Mouse (Mus musculus) right cerebral cortex, postnatal 36 days (tissue): Measurements from ENCODE around the gene Aco2.
A peak's percentile ranks its signal among the peaks of the same experiment; 100 is the strongest.

Experiments
- DNase-seq, 2 experiments: peaks; one replicate each; pipeline ENCODE4 v3.0.0; 2022; ENCODE audit warnings: low spot score in 2 of 2, mixed read lengths in 1 of 2

Gene Aco2

DNA sequence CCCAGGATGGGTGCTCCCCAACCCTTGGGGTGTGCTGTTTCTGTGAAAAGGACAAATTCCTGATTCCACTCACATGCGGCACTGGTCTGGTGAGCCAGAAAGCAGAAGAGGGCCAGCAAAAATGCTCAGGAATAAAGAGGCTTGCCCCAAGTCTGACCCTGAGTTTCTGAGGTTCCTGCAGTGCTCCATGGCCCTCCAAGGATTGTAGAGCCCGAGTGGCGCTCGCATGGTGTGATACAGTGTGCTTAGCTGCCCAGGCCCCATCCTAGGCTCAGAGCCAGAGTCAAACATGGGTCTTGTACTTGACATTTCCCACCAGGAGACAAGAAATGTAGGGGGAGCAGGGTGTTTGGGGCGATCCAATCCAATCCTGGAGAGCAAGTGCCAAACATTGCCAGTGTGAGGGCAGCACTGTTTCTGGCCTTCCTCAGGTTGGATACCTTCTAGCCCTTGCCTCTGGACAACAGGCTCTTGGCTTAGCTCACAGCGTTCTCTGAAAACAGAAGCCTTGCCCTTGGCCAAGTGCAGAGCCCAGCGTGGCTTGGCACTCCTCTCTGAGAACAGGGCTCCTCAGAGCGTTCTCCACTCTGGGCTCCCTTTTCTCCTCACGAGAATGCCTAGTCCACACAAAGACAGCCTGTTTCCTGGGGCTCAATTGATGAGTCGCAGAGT lies 48.6 kb downstream of the Aco2 start:
- DNase-seq = peak; percentile 43 to 50

DNA sequence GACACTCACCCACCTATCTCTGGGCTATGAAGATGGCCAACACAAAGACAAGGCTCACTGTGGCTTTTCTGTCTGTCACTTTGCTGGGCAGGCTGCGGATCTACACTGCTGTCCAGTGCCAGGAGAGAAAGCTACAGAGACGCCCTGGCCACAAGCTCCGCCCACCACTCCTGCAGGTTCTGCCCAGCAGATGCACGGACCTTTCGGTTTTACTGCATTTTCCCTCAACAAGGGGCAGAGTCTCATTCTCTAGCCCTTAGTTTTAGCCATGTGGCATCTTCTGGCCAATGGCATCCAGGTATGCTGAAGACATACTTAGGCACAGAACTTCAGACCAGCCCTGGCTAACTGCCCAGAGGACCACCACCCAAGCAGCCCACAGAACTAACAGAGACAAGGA lies 49.1 kb downstream of the Aco2 start:
- no peak for DNase-seq

DNA sequence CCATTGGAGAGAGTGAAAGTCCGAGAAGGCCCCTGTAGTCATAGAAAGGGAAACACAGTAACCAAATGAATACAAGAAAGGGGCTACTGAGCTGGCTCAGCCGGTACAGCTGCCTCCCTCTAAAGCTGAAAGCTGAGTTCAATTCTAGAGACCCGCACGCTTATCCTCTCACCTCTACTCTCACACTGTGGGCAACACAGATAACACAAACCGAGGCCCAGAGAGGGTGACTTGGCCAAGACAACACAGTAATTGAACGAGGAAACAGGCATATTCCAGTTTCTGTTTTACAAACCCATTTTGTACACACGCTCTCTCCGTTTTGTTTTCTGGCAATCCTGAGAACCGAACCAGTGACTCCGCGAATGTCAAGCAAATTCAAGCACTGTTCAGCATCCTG lies 52.8 kb downstream of the Aco2 start:
- DNase-seq = no peak

DNA sequence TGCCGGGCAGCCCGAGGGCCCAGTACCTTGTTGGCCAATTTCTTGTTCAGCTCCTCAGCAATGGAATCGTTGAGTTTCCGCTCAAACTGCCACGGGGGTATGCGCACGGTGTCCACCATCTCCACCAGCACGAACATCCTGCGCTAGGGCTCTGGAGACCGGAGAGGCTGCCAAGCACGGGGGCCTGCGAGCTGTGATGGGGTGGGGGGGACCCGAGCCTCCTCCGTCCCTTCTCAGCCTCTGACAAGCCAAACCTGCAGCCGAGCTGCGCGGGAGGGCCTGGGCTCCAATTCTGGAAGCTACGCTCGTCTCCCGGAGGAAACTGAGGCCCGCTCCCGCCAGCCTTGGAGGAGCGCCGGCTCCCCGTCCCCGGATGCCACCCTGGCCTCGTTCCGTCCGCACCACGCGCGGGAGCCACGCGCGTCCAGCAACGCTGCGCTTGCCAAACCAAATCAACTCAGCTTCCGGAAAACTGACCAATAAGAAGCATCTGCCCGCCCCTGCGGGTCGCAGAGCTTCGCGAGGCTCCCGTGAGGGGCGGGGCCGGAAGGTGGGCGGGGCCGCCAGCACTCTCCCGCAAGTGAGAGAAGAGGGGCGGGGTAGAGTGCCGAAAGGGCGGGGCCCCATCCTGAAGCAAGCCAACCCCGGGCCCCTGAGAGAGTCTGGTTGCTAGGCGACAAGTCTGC lies 53.8 kb downstream of the Aco2 start, which contains the start of gene Polr3h:
Gene Polr3h (minus strand): TSS at position 481 of the 686 bp plus-strand sequence.
- peak; percentile 92 to 96 for DNase-seq

DNA sequence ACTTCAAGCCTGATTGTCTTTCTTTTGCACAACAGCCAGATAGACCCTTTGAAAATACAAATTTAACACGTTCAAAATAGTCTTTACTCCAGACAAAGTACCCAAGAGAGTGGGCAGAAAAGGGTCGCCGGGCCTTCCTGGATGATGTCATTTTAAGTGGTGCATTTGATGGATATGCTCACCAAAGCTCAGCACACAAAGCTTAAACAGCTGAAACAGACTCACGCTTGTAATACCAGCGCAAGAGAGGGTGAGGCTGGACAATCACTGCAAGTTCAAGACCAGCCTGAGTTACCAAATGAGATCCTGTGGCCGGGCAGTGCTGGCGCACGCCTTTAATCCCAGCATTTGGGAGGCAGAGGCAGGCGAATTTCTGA lies 54.3 kb downstream of the Aco2 start:
- no peak for DNase-seq

DNA sequence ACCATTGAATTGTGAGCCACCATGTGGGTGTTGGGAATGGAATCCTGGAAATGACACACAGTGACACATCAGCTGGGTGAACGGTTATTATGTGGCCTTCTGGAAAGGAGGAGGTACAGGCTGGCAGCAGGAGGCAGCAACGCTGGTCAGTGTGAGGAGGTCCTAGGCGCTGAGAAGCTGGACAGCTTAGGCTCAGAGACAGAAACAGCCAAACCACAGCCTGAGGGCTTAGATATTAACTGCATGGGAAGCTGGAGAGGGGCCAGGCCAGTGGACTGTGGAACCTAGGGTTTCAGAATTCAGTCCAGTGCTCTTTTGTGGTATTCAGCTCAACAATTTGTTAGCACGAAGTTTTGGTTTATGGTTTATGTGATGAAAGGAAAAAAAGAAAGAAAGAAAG lies 55.6 kb downstream of the Aco2 start:
- no peak for DNase-seq

DNA sequence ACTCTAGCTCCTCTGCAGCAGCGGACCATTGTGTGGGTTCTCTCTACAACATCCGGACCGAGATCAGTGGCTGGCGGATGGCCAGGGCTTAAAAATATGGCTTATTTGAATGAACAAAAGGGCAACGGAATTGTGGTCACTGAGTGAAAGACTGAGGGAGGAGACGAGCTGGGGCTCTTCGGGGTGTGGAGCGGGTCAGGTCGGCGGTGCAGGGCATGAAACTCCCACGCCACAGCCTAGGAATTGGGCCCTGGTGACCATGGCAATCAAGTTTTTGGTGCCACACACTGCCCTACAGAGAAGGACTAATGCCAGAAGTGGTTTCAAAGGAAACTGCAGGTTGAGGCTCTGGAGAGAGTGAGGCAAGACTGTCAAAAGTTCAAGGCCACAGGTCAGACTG lies 56.2 kb downstream of the Aco2 start:
- no peak for DNase-seq

DNA sequence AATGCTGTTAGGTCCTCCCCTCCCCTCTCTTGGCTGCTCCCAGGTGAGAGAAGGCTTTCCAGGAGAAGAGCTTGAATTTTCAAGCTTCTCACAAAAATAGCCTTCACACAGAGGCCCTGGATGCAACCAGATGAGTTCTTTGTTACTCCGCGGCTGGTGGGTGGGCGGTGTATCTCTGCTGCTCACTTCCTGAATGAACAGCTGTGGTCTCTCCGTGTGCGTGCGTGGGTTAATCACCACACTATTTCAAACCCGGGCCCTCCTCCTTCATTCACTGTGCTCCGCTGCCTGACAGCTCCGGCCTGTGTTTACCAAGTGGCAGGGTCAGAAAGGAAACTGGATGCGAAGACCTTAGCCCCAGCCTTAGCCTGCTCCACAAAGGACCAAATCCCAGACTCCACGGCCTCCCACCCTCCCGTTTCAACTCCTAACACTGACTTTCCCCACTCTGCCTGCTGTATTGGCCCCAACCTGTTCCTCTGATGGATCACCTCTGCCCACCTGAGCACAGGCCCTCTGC lies 60.9 kb downstream of the Aco2 start:
- peak; percentile 77 to 86 for DNase-seq

DNA sequence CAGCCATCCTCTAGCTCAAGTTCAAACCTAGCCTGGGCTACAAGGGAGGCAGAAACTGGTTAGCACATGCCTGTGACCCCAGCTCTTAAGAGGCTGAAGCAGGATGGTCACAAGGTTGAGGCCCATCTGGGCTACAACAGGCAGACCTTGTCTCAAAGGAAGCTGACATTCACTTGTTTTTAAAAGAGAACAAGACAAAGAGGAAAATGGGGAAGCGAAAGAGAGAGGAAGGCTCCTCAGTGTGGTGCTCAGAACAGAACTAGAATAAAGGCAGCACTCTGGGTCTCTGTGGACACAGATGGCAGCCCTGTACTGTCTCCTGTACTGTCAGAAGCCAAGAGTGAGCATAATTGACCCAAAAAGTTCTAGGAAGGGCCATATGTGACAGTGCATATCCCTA lies 61.9 kb downstream of the Aco2 start:
- no peak for DNase-seq

DNA sequence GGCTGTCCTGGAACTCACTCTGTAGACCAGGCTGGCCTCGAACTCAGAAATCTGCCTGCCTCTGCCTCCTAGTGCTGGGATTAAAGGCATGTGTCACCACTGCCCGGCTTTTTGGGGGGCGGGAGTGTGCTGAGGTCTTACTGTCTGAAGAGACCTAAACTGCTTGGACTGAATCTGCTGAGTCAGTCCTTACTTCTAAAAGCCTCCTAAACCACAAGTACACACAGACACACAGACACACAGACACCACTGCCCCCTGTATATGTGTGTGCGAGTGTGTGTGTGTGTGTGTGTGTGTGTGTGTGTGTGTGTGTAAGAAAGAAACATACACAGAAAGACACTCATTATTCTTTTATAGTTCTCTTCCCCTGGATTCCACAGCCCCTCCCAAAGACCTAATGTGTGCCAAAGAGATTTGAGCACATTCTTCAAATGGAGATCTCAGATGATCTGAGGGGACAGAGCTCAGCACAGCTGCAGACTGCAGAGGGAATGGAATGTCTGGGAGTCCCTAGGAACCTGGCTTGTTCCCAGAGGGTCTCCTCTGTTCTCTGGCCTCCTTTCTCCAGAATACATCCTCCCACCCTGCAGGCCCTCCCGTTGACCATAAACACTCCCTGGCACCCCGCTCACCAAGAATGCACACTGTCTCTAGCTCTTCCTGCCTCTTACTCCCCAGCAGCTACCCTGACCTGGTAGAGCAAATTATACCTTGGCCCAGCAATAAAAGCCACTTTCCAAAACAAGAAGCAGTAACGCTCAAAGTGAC lies 63.9 kb downstream of the Aco2 start:
- DNase-seq = no peak

DNA sequence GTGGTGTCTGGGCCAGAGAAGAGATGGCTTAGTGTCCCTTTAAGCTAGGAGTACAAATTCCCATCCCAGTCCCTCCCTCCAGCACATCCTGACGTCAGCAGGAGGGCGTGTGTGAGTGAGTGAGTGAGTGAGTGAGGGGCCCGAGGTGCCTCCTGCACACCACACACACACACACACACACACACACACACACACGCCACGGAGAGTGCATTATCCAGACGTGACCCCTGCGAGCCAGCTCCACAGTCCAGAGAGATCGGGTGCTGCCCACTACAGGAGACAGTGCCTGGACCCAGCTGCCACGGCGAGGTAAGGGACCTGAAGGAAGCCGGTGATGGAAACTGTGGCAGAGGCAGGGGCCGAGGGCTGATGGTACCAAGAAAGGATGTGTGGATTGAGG lies 64.6 kb downstream of the Aco2 start, which contains the start of gene Csdc2:
Gene Csdc2 (plus strand): TSS at position 81 of the 400 bp plus-strand sequence.
- DNase-seq = peak; percentile 53 to 65

DNA sequence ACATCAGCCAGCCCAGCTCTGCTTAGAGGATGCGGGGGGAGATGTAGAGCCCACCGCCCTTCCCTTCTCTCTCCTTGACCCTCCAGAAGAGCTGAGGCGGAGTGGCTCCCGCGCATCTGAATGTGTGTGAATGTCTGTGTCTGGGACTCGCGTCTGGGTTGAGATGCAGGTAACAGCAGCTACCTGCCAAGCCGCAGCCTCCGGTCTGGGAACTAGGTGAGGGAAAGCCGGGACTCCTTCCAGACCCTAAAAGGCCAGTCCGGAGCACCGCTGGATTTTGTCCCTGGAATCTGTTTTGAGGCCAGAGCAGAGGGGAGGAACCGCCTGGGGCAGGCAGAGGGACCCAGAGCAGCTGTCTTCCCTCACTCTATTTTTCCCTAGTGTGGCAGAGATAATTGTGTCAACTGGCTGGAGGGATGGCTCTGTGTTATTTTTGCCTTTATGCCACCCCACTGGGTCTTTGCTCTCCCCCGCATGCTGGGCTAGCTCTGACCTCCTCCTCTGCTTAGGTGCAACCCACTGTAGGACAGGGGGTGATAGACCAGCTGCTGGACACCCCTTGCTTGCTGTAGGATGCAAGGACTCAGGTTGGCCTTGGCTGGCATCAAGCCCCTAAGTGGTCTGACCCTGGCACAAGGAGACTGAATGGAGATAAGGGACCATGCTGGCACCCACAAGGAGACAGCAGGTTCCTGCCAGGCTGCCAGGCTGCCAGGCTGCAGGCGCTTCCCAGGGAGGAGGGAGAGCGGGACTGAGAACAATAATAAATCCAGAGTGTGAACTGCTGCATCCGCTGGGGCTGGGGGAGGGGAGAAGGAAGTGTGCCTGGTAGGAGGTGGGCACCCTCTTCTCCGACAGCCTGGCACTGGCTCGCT lies 65.2 kb downstream of the Aco2 start:
- peak; percentile 65 to 81 for DNase-seq

DNA sequence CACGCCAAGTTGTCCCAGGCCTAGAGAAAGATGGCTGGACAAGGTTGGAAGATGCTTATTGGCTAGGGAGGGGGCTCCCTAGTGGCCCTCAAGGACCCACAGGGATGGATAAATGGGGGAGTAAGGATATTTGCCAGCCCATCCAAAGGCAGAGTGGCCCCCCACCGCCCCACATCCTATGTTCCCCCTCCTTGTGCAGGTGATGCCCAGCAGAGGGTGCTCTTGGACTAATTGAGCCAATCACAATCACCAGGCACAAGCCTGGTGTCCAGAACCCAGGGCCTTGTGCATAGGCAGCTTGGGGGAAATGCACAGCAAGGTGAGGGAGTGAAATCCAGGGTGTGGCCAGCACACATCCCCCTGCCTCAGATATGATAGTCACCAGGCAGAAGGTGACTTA lies 66.1 kb downstream of the Aco2 start:
- DNase-seq = no peak

DNA sequence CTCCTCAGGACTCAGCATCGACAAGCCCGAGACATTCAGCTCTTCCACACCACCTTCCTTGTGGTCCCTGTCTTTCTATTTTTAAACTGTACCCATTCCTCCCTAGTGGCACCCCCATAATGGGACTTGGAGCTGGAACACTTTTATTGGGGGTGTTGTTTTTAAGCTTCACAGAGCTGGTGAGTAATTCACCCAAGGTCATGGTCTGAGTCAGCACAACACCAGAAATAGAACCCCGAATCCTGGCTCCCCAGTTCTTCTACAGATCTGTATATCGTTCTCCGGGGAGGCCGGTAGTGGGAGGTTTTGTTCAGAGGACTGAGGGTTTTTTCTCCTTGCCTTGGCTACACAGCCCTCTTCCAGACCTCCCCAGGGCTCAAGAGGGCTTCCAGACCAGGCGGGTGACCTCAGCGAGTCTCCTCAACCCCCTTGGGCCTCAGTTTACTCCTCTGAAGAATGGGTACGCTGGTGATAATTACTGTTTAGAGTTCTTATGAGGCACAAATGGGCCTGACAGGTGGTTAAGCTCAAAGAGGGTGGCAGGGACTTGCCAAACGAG lies 67.1 kb downstream of the Aco2 start:
- no peak for DNase-seq

DNA sequence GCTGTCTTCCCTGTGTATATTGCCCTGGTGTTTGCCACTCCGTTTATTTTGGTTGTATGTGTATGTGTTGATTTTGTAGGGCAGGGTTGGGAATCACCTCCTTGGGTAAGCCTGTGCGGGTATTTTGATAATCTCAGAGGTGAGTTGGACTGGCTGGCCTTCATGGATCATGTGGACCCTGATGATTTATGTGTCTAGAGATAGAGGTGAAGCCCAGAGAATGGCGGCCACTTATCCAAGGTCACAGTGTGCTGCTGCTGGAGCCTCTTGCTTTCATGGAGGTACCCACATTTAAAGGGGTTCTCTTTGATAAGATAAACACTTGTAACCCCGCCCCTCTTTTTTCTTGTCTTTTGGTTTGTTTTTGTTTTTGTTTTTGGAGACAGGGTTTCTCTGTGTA lies 67.7 kb downstream of the Aco2 start:
- no peak for DNase-seq

DNA sequence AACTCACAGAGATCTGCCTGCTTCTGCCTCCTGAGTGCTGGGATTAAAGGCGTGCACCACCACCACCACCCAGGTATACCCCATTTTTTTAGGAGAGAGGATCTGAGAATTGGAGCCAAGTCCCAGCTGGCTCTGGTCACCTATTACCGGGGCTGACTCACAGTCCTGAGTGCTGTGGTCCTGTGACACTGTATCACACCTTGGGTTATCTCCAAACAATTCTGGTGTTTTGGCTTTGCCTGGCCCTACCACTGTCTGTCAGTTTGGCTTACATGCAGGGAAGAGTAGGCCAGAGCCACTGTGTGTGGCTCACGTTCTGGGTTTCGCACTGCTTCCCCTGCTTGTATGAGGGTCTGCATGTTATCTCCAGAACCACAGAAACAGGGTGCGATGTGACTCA lies 68.1 kb downstream of the Aco2 start:
- no peak for DNase-seq

DNA sequence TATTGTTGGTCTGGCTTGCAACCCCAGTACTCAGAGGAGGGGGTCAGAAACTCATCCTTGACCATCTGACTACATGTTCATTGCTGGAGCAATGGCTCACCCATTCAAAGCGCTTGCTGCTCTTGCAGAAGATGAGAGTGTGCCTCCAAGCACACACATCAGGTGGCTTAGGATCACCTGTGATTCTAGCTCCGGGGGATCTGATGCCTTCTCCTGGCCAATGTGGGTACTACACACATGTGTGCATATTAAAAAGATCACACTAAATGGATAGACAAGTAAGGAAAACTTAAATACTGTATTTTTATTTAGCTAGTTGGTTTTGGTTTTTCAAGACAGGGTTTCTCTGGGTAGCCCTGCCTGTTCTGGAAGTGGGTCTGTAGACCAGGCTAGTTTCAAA lies 68.9 kb downstream of the Aco2 start:
- no peak for DNase-seq

DNA sequence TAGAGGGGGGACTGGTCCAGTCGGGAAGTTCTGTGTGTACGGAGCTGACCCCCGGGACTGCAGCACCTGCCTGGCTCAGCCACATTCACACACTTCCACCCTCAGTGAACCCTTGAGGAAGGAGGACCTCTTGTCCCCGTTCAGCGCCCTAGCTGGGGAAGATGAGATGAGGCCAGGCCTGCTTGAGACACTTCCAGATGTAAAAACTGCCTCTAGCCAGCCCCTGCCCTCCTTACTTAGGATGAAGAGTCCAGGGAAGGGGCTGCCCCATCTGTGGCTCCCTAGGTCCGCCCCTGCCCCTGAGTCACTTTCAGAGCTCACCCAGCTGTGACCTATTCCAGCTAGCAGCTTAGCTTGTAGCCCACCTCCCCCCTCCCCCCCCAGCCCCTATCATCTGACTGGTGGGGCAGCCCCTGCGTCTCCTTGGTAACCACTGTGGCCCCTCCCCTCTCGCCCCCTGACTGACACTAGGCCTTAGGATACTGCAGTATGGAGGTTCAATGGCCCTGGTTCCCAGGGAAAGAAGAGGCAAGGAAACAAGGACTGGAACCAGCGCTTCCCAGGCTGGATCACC lies 71.2 kb downstream of the Aco2 start:
- DNase-seq = no peak

DNA sequence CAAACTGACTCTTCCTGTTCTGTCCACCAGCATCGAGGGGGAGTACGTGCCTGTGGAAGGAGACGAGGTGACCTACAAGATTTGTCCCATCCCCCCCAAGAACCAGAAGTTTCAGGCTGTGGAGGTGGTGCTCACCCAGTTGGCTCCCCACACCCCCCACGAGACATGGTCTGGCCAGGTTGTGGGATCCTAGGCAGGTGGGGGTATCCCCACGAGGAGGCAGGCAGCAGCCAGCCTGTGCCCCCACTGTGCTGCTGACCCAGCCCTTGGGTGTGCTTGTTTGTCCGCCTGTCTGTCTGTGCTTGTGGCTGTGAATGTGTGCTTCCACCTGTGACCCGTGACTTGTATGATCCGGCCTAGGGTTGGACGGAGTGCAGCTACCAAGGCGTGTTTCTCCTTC lies 77.0 kb downstream of the Aco2 start:
- no peak for DNase-seq

DNA sequence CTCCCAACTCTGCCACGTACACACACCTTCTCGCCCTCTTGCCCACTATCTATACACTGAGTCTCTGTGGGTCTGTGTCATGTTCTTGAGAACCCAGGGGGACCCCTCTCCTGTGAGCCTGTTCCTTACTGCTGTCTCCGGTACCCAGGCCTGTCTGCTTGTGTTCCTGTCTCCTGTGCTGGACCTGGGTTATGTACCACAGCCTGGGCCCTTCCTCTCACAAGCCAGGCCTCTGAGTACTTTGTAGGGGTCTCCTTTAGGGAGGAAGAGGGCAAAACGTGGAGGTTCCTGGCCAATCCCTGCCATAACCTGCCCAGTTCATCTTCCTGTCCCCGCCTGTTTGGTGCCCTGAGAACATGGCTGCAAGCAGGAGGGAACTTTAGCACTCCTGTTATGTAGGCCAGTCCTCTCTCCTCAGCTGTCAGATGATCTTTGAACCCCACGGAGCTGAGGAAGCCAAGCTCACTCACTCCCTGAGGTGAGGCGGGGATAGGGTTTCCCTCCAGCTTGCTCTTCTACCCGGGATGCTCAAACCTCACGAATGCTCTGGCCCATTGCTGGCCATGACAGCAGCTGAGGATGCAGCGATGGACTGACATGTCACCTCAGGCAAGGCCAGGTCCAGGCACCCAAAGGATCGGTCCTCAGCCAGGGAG lies 77.5 kb downstream of the Aco2 start:
- DNase-seq = no peak
